Mouse (Mus musculus) forebrain, postnatal 0 days (tissue): ENCODE data around the gene Gjb5. TPM values are rescaled to one million over a fixed set of nuclear protein-coding genes. Genes with fewer than 3 reads are reported as not detected.
A peak's percentile ranks its signal among the peaks of the same experiment; 100 is the strongest.

Experiments used
- ATAC-seq: fragments of 200-750 bp; cut with Nextera tagmentation; 2 replicates; pipeline ENCODE4 v1.8.0; 2017; ENCODE audit warnings: mild to moderate bottlenecking, moderate library complexity
- DNase-seq: peaks from one replicate; pipeline ENCODE4 v3.0.0-alpha.2; 2015
- H3K27ac ChIP-seq: fragments of 300-500 bp; sonication (generic); 2 replicates; pipeline ENCODE4 v1.5.1; 2014; ENCODE audit warnings: low read depth, mild to moderate bottlenecking, antibody characterized with exemption, low read length, moderate library complexity, mixed read lengths
- H3K27me3 ChIP-seq: fragments of 300-500 bp; sonication (generic); 2 replicates; pipeline ENCODE4 v1.6.1; 2014; ENCODE audit warnings: mild to moderate bottlenecking, low read length, mixed read lengths; ENCODE audit not compliant: insufficient read depth
- H3K36me3 ChIP-seq: fragments of 300-500 bp; sonication (generic); 2 replicates; pipeline ENCODE4 v1.6.1; 2014; ENCODE audit warnings: mild to moderate bottlenecking, moderate library complexity; ENCODE audit not compliant: insufficient read depth
- H3K4me1 ChIP-seq: fragments of 300-500 bp; sonication (generic); 2 replicates; pipeline ENCODE4 v1.6.1; 2014; ENCODE audit warnings: antibody characterized with exemption; ENCODE audit not compliant: insufficient read depth
- H3K4me2 ChIP-seq: fragments of 300-500 bp; sonication (generic); 2 replicates; pipeline ENCODE4 v1.6.1; 2014; ENCODE audit warnings: low read depth, mild to moderate bottlenecking, moderate library complexity
- H3K4me3 ChIP-seq: fragments of 300-500 bp; sonication (generic); 2 replicates; pipeline ENCODE4 v1.5.1; 2014; ENCODE audit warnings: low read depth, low read length, mixed read lengths
- H3K9ac ChIP-seq: fragments of 300-500 bp; sonication (generic); 2 replicates; pipeline ENCODE4 v1.6.1; 2014; ENCODE audit warnings: mild to moderate bottlenecking
- H3K9me3 ChIP-seq: fragments of 300-500 bp; sonication (generic); 2 replicates; pipeline ENCODE4 v1.6.1; 2016; ENCODE audit warnings: low read length
- CTCF ChIP-seq: sonication (generic); IDR thresholded peaks from 2 replicates; pipeline ENCODE4 v1.5.1; 2016; ENCODE audit warnings: antibody characterized with exemption, control low read depth, low read depth
- WGBS: fragments of 180-500 bp; shearing (Covaris S2); extraction: QIAGEN DNeasy Blood & Tissue Kit; methylation state at CpG from one replicate; pipeline ENCODE4 v1.1.7; 2014; 5-methylcytosine and 5-hydroxymethylcytosine counted together
- polyA plus RNA-seq: library from polyadenylated mRNA; unstranded; fragments of >200 nt; fragmentation: Nextera tagmentation; extraction: Ambion mirVana; gene quantifications from 2 replicates; pipeline ENCODE4 v1.2.1, GENCODE M21; 2015
- total RNA-seq: library from RNA; depleted of rRNA; stranded (reverse); fragments of >200 nt; gene quantifications from 2 replicates; pipeline ENCODE4 v1.2.3, GENCODE M21; 2014

Gene Gjb5
- total and polyA plus RNA-seq, 2 experiments from 2014 or later = 0.10 to 0.11 TPM

- peaks cover 30% of the 10 kb centered on the region for H3K27me3 ChIP-seq
- WGBS = 3% methylated on average over 13 of the region's 13 CpGs
- peak overlapping the region; percentile 33 for H3K4me3 ChIP-seq
- ATAC-seq (no peak), DNase-seq (no peak)
- no peak overlapping the region for H3K27ac ChIP-seq
- peaks cover 11% of the 10 kb centered on the region for H3K4me1 ChIP-seq
- no peaks in the 10 kb centered on the region for H3K9me3 ChIP-seq
- no peak for TF ChIP-seq CTCF
- no peak overlapping the region for H3K9ac ChIP-seq
- H3K36me3 ChIP-seq = no peaks in the 10 kb centered on the region
- peak overlapping the region; percentile 55 for H3K4me2 ChIP-seq
Observed at GRCm38 (mm10) chr4:127329751-127330150, 28.2 kb downstream of the Gjb5 start.

GRCm38 (mm10) chr4:127329046-127329445, 28.9 kb downstream of the Gjb5 start:
- no peaks in the 10 kb centered on the region for H3K36me3 ChIP-seq
- H3K9me3 ChIP-seq = no peaks in the 10 kb centered on the region
- no peak for TF ChIP-seq CTCF
- H3K4me3 ChIP-seq = no peak overlapping the region
- 6% methylated on average over 3 of the region's 3 CpGs for WGBS
- no peak overlapping the region for H3K4me2 ChIP-seq
- H3K27ac ChIP-seq = no peak overlapping the region
- no peak for ATAC-seq
- no peak overlapping the region for H3K9ac ChIP-seq
- no peak for DNase-seq
- peaks cover 11% of the 10 kb centered on the region for H3K4me1 ChIP-seq
- H3K27me3 ChIP-seq = peaks cover 30% of the 10 kb centered on the region

- Histone ChIP-seq H3K4me3 (no peak overlapping the region), H3K36me3 (no peaks in the 10 kb centered on the region), H3K27me3 (peaks cover 30% of the 10 kb centered on the region), H3K4me2 (no peak overlapping the region), H3K27ac (no peak overlapping the region), H3K4me1 (peaks cover 11% of the 10 kb centered on the region), H3K9ac (no peak overlapping the region), H3K9me3 (no peaks in the 10 kb centered on the region)
- no peak for TF ChIP-seq CTCF
- ATAC-seq = no peak
- no peak for DNase-seq
- 67% methylated on average over 7 of the region's 7 CpGs for WGBS
Observed at GRCm38 (mm10) chr4:127328378-127328777, 29.6 kb downstream of the Gjb5 start.

- TF ChIP-seq CTCF = no peak
- H3K9me3 ChIP-seq = no peaks in the 10 kb centered on the region
- H3K36me3 ChIP-seq = no peaks in the 10 kb centered on the region
- no peak for DNase-seq
- 80% methylated on average over 6 of the region's 6 CpGs for WGBS
- ATAC-seq = no peak
- no peak overlapping the region for H3K4me2 ChIP-seq
- no peak overlapping the region for H3K4me3 ChIP-seq
- peaks cover 11% of the 10 kb centered on the region for H3K4me1 ChIP-seq
- no peak overlapping the region for H3K27ac ChIP-seq
- peaks cover 30% of the 10 kb centered on the region for H3K27me3 ChIP-seq
- H3K9ac ChIP-seq = no peak overlapping the region
Observed at GRCm38 (mm10) chr4:127327749-127328148, 30.2 kb downstream of the Gjb5 start.

- ATAC-seq = no peak
- 75% methylated on average over 7 of the region's 7 CpGs for WGBS
Observed at GRCm38 (mm10) chr4:127327258-127327657, 30.7 kb downstream of the Gjb5 start.

GRCm38 (mm10) chr4:127325276-127325675, 32.7 kb downstream of the Gjb5 start:
- H3K4me3 ChIP-seq = no peak overlapping the region
- TF ChIP-seq CTCF = no peak
- no peaks in the 10 kb centered on the region for H3K9me3 ChIP-seq
- no peak overlapping the region for H3K27ac ChIP-seq
- H3K27me3 ChIP-seq = peaks cover 9% of the 10 kb centered on the region
- 91% methylated on average over 5 of the region's 5 CpGs for WGBS
- H3K4me1 ChIP-seq = 0 out of 2 replicates have a peak, but pooled peaks cover 2% of the 10 kb centered on the region
- DNase-seq (no peak), ATAC-seq (no peak)
- H3K9ac ChIP-seq = no peak overlapping the region
- H3K36me3 ChIP-seq = no peaks in the 10 kb centered on the region
- H3K4me2 ChIP-seq = no peak overlapping the region

More at GRCm38 (mm10) chr4:127327258-127327657, 30.7 kb downstream of the Gjb5 start:
- Histone ChIP-seq H3K36me3 (no peaks in the 10 kb centered on the region), H3K9me3 (no peaks in the 10 kb centered on the region), H3K4me1 (peaks cover 11% of the 10 kb centered on the region), H3K27me3 (peaks cover 29% of the 10 kb centered on the region), H3K9ac (no peak overlapping the region), H3K4me2 (no peak overlapping the region), H3K4me3 (no peak overlapping the region), H3K27ac (no peak overlapping the region)
- TF ChIP-seq CTCF = no peak
- DNase-seq = no peak

GRCm38 (mm10) chr4:127324759-127325158, 33.2 kb downstream of the Gjb5 start:
- peak; percentile 95 for TF ChIP-seq CTCF
- Histone ChIP-seq H3K27ac (no peak overlapping the region), H3K9ac (no peak overlapping the region), H3K36me3 (no peaks in the 10 kb centered on the region), H3K9me3 (no peaks in the 10 kb centered on the region), H3K4me3 (no peak overlapping the region), H3K27me3 (peaks cover 4% of the 10 kb centered on the region), H3K4me2 (no peak overlapping the region), H3K4me1 (no peaks in the 10 kb centered on the region)
- peak; percentile 95 for ATAC-seq
- peak; percentile 93 for DNase-seq
- 10% methylated on average over 6 of the region's 6 CpGs for WGBS
